Mouse (Mus musculus) neutrophil, adult 5-6 weeks (primary cell): ENCODE data around the gene Ghr. TPM values are rescaled to one million over a fixed set of nuclear protein-coding genes. Genes with fewer than 3 reads are reported as not detected.

ENCODE experiments used
- ATAC-seq: fragments of 151-379, 151-347 bp; 2 replicates; pipeline ENCODE4 v1.8.0; 2017; ENCODE audit warnings: mild to moderate bottlenecking, moderate TSS enrichment; ENCODE audit not compliant: insufficient number of reproducible peaks, poor library complexity, low FRiP score, severe bottlenecking; ENCODE audit errors: extremely low read depth
- total RNA-seq: library from RNA; stranded (forward); fragments of 200-1000 nt; gene quantifications from 2 replicates; pipeline ENCODE4 v1.2.3, GENCODE M21; 2017

Ghr gene
- total RNA-seq, 1 experiment from 2014 or later = not detected

GRCm38 (mm10) chr15:3330291-3330690 is 253.0 kb downstream of the Ghr start:
- ATAC-seq = no peak

GRCm38 (mm10) chr15:3323041-3323440 is 260.3 kb downstream of the Ghr start:
- no peak for ATAC-seq

- no peak for ATAC-seq
These were observed 263.4 kb downstream of the Ghr start for GRCm38 (mm10) chr15:3319929-3320328.

- no peak for ATAC-seq
These were observed 266.7 kb downstream of the Ghr start for GRCm38 (mm10) chr15:3316617-3317016.

- ATAC-seq = no peak
These were observed 270.4 kb downstream of the Ghr start for GRCm38 (mm10) chr15:3312937-3313336.

DNA sequence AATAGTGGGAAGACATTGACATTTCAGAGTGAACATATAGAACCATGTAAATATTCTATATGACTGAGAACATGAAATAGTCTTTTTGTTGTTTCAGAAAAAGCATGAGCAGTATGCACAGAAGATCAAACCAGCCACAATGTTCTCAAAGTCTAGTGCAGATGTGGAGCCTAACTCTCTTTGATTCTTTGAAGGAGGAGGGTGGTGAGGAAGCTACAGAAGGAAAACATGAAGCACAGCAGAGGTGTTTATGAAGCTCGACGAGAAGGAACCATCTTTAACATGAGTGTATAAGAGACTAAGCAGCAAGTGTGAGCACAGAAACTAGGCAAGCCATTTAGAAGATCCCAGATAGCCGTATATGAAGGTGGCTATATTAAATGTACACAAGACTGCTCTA is 273.4 kb downstream of the Ghr start:
- ATAC-seq = no peak

GRCm38 (mm10) chr15:3303426-3303825 is 279.9 kb downstream of the Ghr start, which contains the start of gene Ccdc152:
Ccdc152 (minus strand) TSS chr15:3303526.
- ATAC-seq = no peak

DNA sequence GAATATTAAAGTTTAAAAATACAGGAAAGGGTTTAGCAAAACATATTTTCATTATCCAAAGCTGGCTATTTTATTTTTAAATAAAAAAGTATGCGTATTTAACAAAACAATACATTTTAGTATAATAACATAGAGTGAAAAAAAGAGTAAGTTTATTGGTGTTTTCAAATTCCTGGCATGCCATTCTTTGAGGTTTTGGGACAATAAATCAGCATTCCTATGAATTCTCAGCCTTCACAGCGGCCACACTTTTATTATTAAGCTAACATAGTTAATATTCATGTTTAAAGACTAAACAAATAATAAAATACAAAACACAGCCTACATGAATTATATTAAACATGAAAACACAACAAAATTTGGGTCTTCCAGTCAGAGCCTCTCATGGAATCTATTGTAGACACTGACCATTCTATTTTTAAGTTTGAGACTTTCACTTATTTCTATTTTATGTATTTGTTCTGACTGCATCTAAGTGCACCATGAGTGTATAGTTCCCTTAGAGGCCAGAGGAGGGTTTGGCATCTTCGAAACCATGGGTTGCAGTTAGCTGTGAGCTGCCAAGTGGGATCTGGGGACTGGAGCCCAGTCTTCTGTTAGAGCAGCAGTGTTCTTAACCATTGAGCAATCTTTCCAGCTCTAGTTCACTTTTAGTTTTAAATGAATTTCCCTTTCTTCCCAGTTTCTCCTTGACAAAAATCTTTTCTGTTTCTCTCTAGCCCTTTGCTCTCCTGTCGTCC is 282.8 kb downstream of the Ghr start:
- no peak for ATAC-seq

GRCm38 (mm10) chr15:3297615-3298014 is 285.7 kb downstream of the Ghr start:
- no peak for ATAC-seq

- ATAC-seq = no peak
These were observed 287.3 kb downstream of the Ghr start for GRCm38 (mm10) chr15:3295986-3296385.

DNA sequence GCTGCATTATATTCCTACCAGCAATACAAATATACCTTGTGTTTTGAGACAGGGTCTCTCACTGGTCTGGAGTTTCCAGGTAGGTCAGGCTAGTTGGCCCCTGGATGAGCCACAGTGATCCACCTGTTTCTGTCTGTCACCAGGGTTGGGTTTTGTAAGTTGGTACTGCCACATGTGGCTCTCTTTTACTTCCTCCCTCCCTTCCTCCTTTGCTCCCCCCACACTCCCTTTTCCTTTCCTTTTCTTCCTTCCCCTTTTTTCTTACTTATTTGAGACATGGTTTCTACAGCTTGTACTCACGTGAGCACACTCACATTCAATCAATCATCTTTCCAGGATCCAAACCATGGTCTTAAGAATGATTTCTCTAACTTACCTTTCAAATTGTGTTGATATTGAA is 289.8 kb downstream of the Ghr start:
- no peak for ATAC-seq

DNA sequence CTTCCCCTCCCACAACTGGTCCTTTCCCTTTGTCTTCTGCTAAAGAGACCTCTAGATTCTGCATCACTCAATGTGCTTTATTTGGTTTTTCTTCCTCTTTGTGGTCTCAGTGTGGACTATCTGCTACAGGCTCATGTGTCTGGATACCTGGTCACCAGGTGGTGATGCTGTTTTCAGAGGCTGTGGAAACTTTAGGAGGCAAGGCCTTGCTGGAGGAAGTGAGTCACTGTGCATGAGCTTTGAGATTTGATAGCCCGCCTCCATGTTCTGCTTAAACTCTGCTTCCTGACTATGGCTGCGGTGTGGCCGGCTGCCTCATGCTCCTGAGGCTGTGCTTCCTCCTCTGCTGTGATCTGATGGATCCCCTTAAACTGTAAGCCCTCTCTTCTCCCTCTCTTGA is 292.9 kb downstream of the Ghr start:
- peak; percentile 36; the same call in 1 of the 2 replicates for ATAC-seq

GRCm38 (mm10) chr15:3286032-3286431 is 297.3 kb downstream of the Ghr start:
- no peak for ATAC-seq

DNA sequence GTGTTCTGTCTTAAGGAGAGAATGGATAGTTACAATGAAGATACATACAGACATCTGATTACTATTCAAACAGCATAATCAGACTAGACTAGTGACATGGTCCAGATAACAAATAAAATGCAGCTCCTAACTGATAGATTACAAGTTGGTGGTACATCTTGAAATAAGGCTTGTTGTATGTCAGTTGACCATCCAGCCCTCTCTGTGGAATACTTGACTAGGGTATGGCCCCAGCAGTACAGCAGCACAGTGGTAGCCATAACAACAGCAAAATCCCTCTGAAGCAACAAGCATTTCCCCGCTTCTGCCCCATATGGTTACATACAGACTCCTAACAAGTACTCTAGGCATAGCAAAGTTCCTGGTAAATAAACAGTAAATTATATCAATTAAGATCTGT is 301.6 kb downstream of the Ghr start:
- ATAC-seq = no peak

DNA sequence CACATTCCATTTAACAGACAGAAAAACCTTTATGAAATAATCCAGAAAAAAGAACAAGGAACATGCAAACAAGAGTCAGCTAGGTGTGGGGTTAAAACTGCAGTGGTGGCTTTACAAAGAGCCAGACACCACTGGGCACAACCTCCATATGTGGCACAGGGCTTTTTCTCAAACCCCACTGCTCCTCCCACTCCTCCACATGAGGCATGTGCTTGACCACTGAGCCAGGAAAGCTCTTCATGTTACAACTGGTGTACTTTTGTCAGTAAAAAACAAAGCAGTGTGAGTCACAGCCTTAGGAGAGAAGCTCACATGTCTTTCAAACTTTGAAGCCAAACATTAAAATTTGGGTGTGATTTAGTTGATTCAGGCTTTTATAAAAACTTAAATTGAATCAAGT is 302.1 kb downstream of the Ghr start:
- no peak for ATAC-seq

DNA sequence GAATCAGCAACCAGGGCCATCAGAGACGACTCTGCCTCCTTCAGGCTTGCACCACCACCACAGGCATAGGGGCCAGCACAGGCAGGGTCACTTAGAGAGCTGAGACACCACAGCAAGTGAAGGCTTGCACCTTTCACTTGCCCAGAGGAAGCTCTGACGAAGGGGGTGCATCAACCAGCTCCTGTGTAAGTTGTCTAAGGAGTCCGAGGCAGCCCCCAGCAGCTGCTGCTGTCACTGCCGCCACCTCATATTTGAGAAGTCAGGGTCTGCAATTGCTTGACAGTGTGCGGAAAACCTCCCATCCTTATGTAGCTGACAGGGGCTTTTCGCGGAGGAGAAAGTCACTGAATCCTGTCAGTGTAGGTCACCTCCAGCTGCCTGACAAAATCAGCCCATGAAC is 304.1 kb downstream of the Ghr start:
- no peak for ATAC-seq

DNA sequence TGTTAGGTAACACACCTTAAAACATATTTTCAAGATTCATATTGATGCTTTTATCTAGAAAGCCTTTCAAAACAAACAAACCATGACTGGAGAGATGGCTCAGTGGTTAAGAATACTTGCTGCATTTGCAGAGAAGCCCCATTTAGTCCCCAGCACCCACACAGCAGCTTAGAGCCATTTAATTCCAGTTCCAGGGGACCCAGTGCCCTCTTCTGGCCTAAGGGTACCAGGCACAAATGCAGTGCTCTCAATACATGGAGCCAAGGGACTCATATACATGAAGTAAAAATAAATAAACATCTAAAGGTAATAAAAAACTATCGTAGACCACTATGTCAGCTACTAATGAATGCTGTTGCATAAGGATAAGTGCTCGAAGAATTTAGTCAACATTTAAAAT is 305.9 kb downstream of the Ghr start:
- no peak for ATAC-seq

DNA sequence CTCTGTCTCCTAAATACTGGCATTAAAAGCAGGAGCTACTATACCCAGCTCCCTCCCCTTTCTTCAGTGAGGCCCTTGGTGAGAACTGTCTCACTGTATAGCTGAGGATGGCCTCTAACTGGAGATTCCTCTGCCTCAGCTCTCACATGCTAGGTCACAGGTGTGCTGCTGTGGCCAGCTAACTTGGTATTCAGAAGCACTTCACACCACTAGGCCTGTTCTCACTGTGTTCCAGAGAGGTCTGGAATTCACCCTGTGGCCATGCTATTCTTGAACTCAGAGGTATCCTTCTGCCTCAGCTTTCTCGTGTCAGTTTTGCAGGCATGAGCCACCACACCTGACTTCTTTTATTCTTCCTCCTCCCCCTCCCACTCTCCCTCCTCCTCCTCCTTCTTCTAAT is 310.1 kb downstream of the Ghr start:
- ATAC-seq = no peak

DNA sequence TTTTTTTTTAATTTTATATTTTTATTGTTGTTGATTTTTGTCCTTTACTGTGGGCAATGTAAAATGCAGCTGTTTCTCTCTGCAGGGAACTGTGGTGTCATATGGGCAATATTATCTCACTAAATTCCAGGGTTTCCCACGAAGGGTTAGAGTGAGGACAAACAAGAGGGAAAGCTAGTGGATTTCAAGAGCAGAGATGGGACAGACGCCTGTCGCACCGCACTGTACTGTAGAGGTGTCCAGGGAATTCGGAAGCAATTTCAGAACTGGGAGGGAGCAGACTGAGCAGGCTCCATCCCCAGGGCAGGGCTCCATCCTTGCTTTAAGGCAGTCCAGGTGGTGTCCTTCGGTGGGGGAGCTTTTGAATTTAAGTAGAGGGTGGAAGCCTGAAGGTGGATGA is 312.1 kb downstream of the Ghr start:
- no peak for ATAC-seq

- ATAC-seq = peak; percentile 66
These were observed 312.6 kb downstream of the Ghr start for GRCm38 (mm10) chr15:3270646-3271077.
